Mouse (Mus musculus): ENCODE measurements around the gene 4930562C15Rik.

DNA sequence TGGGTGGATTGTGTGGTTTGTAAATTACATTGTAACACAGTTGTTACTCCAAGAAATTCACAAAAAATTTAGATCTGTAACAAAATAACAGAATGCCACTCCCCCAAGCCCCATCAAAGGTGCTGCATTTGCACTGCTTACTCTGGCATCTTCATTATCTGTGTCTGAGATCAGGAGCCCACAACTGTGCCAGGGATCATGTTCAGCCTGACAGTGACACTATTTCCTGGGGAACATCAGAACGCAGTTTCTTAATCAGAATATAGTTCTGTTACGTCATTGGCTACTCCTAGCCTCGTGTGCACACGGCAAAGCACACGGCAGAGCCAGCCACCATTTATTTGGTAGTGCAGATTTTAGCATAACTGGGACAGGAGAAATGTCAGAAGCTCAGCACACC is 7.6 kb upstream of the 4930562C15Rik start:
- TF ChIP-seq CTCF (IDR thresholded peaks at IDR 0.05; ENCODE audit: extremely low read depth, insufficient read length, insufficient replicate concordance, low read depth, low read length) = no peak
- no peak for TF ChIP-seq POLR2A (IDR thresholded peaks at IDR 0.05; ENCODE audit: low read depth, low read length)

Measured in small intestine, adult 2 months (tissue).